Mouse (Mus musculus) left cerebral cortex, adult 11 months (tissue): Measurements from ENCODE around the gene Usp37.

ENCODE experiments used
- DNase-seq: peaks from one replicate; pipeline ENCODE4 v3.0.0; 2022; ENCODE audit warnings: low spot score

Usp37 gene

DNA sequence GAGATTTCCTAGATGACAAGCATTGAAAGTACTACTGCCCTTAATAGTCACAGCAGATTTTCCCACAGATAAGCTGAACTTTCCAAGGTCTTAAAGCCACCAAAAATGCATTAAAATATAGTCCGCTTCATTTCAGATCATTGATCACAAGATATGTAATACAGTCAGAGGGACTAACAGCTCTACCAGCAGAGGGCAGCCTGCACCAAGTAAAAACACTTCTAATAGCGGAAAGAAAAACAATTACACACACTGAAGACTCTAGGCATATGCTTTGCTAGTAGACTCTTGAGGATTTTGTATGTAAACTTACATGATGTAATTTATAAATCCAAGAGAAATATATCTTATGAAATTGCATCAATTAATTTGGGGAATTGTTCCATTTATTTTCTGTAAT is 83.8 kb downstream of the Usp37 start:
- DNase-seq: peak; percentile 18

DNA sequence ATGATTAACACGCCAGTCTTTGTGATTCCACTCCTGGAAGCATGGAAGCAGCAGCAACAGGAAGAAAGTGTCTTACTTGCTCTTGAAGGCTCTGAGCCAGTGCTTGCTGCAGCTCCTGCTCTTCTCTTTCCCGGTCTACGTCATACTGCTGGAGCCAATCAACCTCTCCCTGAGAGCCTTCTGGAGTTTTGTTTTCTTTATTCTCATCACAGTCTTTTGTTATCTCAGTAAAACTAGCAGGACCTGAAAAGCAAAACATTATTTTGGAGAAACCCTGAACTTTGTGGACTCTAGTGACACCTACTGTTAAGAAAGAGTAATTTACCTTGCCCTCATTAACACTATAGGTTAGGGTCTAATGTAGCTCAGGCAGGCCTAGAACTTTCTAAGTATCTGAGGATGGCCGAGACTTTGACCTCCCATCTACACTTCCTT is 91.5 kb downstream of the Usp37 start:
- no peak for DNase-seq

DNA sequence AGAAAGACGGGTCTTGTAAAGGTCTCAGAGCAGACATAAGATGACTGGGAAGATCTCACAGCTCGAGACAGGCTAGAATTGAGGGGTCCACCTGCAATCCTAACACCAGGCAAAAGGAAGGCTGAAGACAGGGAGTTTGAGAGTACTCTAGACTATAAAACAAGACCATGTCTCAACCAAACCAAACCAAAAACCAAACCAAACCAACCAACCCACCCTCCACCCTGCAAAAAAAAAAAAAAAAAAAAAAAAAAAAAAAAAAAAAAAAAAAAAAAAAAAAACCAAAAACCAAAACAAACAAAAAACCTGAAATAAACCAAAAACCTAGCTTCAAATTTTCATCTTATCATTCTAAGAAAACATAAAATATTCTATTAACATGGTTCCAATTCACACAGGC is 99.5 kb downstream of the Usp37 start:
- no peak for DNase-seq

- DNase-seq: peak; percentile 25
Observed at GRCm38 (mm10) chr1:74439166-74439876, 104.8 kb downstream of the Usp37 start.

DNA sequence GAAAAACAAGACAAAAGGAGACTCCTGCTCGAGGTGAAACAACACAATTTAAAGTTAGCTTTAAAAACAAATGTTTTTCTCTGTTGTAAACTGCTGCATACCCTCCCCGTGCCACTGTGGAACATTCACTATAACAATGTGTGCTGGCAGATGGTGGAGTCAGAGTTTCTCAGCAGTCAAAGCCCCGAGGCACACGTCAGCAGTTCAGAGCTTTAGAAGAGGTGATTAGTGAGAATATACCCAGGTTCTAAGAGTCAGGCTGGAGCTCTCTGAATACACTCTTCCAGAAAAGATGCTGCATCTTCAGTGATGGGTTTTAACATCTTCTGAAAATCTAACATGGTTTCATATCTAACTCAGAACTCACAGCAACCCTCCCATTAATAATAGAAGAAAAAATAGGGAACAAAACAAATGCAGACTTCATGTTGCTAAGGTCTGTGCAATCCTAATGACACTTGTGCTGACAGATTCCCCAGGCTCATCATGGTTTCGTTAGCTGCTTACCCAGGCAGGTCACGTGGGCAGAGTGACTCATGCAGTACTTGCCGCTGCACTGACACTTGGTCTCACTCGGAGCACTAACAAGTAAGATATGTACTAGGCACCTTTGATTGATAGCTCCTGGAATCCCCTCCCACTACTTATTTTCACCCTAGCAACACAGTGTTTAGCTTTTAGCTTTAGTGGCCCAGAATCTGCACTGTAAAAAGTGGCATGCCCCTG is 106.2 kb downstream of the Usp37 start:
- DNase-seq: peak; percentile 59

GRCm38 (mm10) chr1:74435563-74435962 is 108.5 kb downstream of the Usp37 start:
- no peak for DNase-seq

GRCm38 (mm10) chr1:74434596-74434995 is 109.5 kb downstream of the Usp37 start:
- no peak for DNase-seq

DNA sequence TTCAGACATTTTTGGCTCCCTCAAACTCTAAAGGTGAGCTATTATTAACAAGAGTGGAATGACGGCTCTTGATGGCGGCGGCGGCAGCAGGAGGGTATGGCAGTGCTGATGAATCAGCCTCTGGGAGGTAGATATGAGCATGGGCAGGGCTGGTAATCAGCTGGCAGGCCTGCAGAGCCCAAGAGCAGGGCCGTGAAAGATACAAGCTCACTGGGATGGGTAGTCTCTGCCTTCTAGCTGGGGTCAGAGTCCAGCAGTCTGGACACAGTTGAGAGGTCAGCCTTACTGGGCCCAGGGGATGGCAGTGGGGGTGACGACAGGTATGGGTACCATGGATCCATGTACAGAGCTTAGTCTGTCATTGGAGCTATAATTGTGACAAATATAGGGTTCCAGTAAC is 110.9 kb downstream of the Usp37 start:
- no peak for DNase-seq

DNA sequence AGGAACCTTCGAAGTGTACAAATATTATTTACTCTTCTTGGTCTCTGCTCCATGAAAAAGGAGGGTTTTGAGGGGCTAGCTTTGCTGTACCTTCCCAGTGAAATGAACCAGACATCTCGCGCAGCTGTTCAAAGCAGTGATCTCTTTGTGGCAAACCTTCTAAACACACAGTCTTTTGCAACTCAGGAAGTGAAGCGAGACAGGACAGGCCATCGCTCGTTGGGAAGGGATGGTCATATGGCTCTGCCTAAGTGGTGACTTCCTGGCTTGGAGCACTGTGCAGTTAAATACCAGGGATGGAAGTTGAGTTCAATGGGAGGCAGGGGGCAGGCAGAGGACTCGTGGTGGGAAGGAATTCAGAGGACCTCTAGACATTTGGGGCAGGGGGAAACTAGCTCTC is 118.2 kb downstream of the Usp37 start:
- DNase-seq: no peak

GRCm38 (mm10) chr1:74423147-74423546 is 120.9 kb downstream of the Usp37 start:
- DNase-seq: no peak

DNA sequence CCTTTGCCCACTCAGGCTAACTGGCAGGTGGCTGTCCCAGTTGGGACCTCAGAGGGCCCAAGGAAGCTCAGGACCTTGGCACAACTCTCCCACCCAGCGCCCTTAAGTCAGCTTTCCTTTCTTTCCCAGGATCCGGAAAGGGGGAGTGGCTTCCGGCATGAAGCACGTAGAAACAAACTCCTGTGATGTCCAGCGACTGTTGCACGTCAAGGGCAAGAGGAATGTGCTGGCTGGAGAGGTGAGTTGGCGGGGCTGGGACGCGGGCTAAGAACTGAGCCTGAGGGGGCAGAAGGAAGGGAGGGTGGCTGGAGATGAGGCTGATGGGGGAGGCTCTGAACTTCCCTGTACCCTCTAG is 124.7 kb downstream of the Usp37 start:
- no peak for DNase-seq

GRCm38 (mm10) chr1:74418747-74419439 is 125.2 kb downstream of the Usp37 start:
- DNase-seq: no peak

DNA sequence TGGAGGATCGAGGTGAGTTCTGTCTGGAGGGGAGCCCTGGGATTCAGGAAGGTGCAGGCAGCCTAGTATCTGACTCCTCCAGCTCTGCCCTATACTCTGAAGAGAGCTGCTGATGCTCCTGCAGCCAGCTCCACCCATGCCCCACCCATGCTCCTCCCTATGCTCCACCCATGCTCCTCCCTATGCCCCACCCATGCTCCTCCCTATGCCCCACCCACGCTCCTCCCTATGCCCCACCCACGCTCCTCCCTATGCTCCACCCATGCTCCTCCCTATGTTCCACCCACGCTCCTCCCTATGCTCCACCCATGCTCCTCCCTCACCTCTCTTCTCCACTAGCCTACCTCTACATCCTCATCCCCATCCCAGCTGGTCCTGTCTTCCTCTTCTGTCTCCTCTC is 128.9 kb downstream of the Usp37 start:
- DNase-seq: no peak

- DNase-seq: no peak
Observed at GRCm38 (mm10) chr1:74412711-74413110, 131.4 kb downstream of the Usp37 start.

GRCm38 (mm10) chr1:74411753-74412325 is 132.2 kb downstream of the Usp37 start:
- no peak for DNase-seq

GRCm38 (mm10) chr1:74408589-74409504 is 135.2 kb downstream of the Usp37 start, which contains the start of gene Vil1:
Gene Vil1 (plus strand): TSS chr1:74409376.
- no peak for DNase-seq

- DNase-seq: no peak
Observed at GRCm38 (mm10) chr1:74404206-74404605, 139.9 kb downstream of the Usp37 start.

- no peak for DNase-seq
Observed at GRCm38 (mm10) chr1:74401015-74401702, 142.9 kb downstream of the Usp37 start.

GRCm38 (mm10) chr1:74400531-74400930 is 143.6 kb downstream of the Usp37 start:
- no peak for DNase-seq

DNA sequence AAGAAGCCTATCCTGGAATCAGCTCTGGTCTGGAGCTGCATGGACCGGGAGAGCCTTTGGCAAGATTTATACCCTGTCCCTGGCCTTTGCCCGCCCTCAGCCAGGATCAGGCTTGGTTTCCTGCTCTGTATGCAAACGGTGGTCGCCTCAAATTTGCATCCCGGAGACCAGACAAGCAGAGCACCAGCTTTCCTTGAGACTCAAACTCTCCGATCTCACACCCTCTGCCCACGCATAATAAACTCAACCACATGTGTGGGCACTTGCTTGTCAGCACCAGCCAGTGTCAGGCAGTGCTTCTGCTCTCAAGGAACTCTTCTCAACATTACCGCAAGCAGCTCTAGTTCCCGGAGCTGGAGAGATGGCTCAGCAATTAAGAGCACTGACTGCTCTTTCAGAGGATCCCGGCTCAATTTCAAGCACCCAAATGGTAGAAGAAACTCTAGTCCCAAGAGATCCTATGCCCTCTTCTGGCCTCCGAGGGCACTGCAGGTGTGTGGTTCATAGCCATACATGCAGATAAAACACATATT is 146.1 kb downstream of the Usp37 start:
- no peak for DNase-seq
